Mouse (Mus musculus): ENCODE results near the gene Prh1. TPM values are rescaled to one million over a fixed set of nuclear protein-coding genes. Genes with fewer than 3 reads are reported as not detected.
"Not testable (repeated sequence)": the region's sequence is repeated elsewhere in the genome, so short reads cannot be mapped to it uniquely, and the experiment has no call there.

Prh1 gene
- not detected for total RNA-seq (2021)
- long read RNA-seq, experiment 1: 0 reads
- long read RNA-seq, experiment 2: 0 reads

DNA sequence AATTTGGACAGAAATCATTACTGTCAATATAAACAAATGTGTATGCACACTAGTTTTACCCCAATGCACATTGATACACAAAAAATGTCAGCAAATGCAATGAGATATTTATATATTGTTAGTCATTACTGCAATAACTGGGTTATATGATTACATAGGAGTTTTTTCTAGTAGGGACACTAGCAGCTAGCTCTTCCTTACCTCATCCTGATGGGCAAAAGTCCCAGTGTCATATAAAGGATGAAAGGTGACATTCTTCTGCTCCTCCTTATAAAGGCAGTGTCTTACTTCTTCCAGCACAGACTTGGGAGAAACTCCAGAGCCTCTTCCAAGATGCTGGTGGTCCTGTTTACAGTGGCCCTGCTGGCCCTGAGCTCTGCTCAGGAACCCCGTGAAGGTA, at the start of gene Prh1:
Gene Prh1, plus strand, starts transcription at position 301 of the 400 bp plus-strand sequence.
- DNase-seq; intact Hi-C loops (cut with DNase I); H3K27ac ChIP-seq; H3K4me3 ChIP-seq: not testable (repeated sequence)

DNA sequence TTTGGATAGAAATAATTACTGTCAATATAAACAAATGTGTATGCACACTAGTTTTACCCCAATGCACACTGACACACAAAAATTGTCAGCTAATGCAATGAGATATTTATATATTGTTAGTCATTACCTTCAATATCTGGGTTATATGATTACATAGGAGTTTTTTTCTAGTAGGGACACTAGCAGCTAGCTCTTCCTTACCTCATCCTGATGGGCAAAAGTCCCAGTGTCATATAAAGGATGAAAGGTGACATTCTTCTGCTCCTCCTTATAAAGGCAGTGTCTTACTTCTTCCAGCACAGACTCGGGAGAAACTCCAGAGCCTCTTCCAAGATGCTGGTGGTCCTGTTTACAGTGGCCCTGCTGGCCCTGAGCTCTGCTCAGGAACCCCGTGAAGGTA, 26.0 kb downstream of the Prh1 start, which contains the start of gene Prp2:
Gene Prp2, plus strand, starts transcription at position 301 of the 400 bp plus-strand sequence.
- DNase-seq; intact Hi-C loops (cut with DNase I); H3K27ac ChIP-seq: not testable (repeated sequence)

More for the DNA sequence above, 26.0 kb downstream of the Prh1 start, which contains the start of gene Prp2:
- not testable (repeated sequence) for H3K4me3 ChIP-seq

Other genes starting within 250 kb of the Prh1 start
- gene Gm8882, start 205.7 kb upstream of the Prh1 start, total RNA-seq (2021): not detected
- gene Prp2, start 26.1 kb downstream of the Prh1 start, total RNA-seq (2021): not detected
- gene A630073D07Rik, start 81.7 kb downstream of the Prh1 start, total RNA-seq (2021): not detected
- not detected for gene Tas2r120, start 87.1 kb downstream of the Prh1 start, total RNA-seq (2021)
- gene Tas2r121, start 131.2 kb downstream of the Prh1 start, total RNA-seq (2021): not detected
- gene Tas2r122, start 142.1 kb downstream of the Prh1 start, total RNA-seq (2021): not detected
- not detected for gene Tas2r115, start 168.2 kb downstream of the Prh1 start, total RNA-seq (2021)
- not detected for gene Tas2r124, start 184.9 kb downstream of the Prh1 start, total RNA-seq (2021)
- not detected for gene Tas2r102, start 192.3 kb downstream of the Prh1 start, total RNA-seq (2021)
- gene Tas2r136, start 208.4 kb downstream of the Prh1 start, total RNA-seq (2021): not detected
- not detected for gene Tas2r117, start 233.0 kb downstream of the Prh1 start, total RNA-seq (2021)

All from gastrocnemius, adult 2 months (tissue).